Mouse (Mus musculus) cerebellum, adult 2 months (tissue): ENCODE measurements around the gene Gm10964. TPM values are rescaled to one million over a fixed set of nuclear protein-coding genes. Genes with fewer than 3 reads are reported as not detected.

Source experiments
- DNase-seq, 2 experiments: peaks; one replicate each; pipeline ENCODE4 v3.0.0; 2021
- H3K27ac ChIP-seq: fragments of 200-500 bp; 2 replicates; pipeline ENCODE4 v1.5.1; 2012; ENCODE audit warnings: low read length, control low read depth, inconsistent platforms; ENCODE audit not compliant: insufficient read depth
- H3K27me3 ChIP-seq: fragments of 200-500 bp; 2 replicates; pipeline ENCODE4 v1.6.1; 2012; ENCODE audit warnings: inconsistent platforms, mild to moderate bottlenecking, low read length, moderate library complexity; ENCODE audit not compliant: control insufficient read depth, insufficient read depth
- H3K4me1 ChIP-seq: fragments of 200-500 bp; 2 replicates; pipeline ENCODE4 v1.6.1; 2011; ENCODE audit warnings: low read length; ENCODE audit not compliant: control insufficient read depth, insufficient read depth
- H3K4me3 ChIP-seq: fragments of 200-500 bp; replicated peaks from 2 replicates; pipeline ENCODE3; 2011; ENCODE audit warnings: mild to moderate bottlenecking, low read depth, low read length, control low read depth; ENCODE audit not compliant: insufficient read depth
- CTCF ChIP-seq: fragments of 200-500 bp; IDR thresholded peaks from 2 replicates; pipeline ENCODE4 v1.5.1; 2011; ENCODE audit warnings: low read depth, mild to moderate bottlenecking, control low read depth, low read length, moderate library complexity, borderline replicate concordance; ENCODE audit not compliant: insufficient read depth
- POLR2A ChIP-seq: fragments of 200-500 bp; IDR thresholded peaks from 2 replicates; pipeline ENCODE4 v1.6.1; 2011; ENCODE audit warnings: low read length, control low read depth, borderline replicate concordance; ENCODE audit not compliant: insufficient read depth
- WGBS: fragments of 180-500 bp; shearing (Covaris S2); methylation state at CpG from one replicate; pipeline ENCODE4 v1.1.7; 2018; 5-methylcytosine and 5-hydroxymethylcytosine counted together
- polyA plus RNA-seq: library from polyadenylated mRNA; depleted of rRNA; stranded (reverse); fragments of >200 nt; gene quantifications from 2 replicates; pipeline ENCODE4 v1.2.3, GENCODE M21; 2012

Gm10964 gene
- polyA plus RNA-seq, 1 experiment: not detected

- no peak overlapping the region for H3K27ac ChIP-seq
- peaks cover 8% of the 10 kb centered on the region for H3K4me1 ChIP-seq
- no peaks in the 10 kb centered on the region for H3K27me3 ChIP-seq
- peak; percentile 24 to 39 for DNase-seq
- 54% methylated on average over 16 of the region's 16 CpGs for WGBS
- H3K4me3 ChIP-seq: no peak overlapping the region
- TF ChIP-seq CTCF (no peak), POLR2A (no peak)
Observed at GRCm38 (mm10) chr3:103737061-103737754, 2.0 kb upstream of the Gm10964 start.

- TF ChIP-seq CTCF: peak; percentile 96
- TF ChIP-seq POLR2A: no peak
- peak within 1 kb of the TSS; percentile 22 for H3K4me3 ChIP-seq
- peak within 1 kb of the TSS; percentile 16; the same call in 1 of the 2 replicates for H3K27ac ChIP-seq
- H3K4me1 ChIP-seq: peaks cover 8% of the 10 kb centered on the region
- WGBS: 3% methylated on average over 18 of the region's 18 CpGs
- peak; percentile 81 to 88 for DNase-seq
- H3K27me3 ChIP-seq: no peaks in the 10 kb centered on the region
Observed at GRCm38 (mm10) chr3:103737778-103738571, 1.2 kb upstream of the Gm10964 start, which contains the start of gene Olfml3. Gene Olfml3, minus strand, starts transcription at chr3:103738001.

GRCm38 (mm10) chr3:103740342-103740741 is 1.2 kb downstream of the Gm10964 start:
- Histone ChIP-seq H3K27ac (no peak overlapping the region), H3K4me3 (no peak overlapping the region), H3K27me3 (no peaks in the 10 kb centered on the region), H3K4me1 (peaks cover 4% of the 10 kb centered on the region; the same call in 1 of the 2 replicates)
- whole genome bisulfite sequencing: 53% methylated on average over 5 of the region's 5 CpGs
- TF ChIP-seq POLR2A (no peak), CTCF (no peak)
- DNase-seq: no peak

- DNase-seq: no peak
Observed at GRCm38 (mm10) chr3:103743208-103743607, 4.0 kb downstream of the Gm10964 start.

GRCm38 (mm10) chr3:103745001-103745770 is 6.0 kb downstream of the Gm10964 start:
- H3K4me1 ChIP-seq: no peaks in the 10 kb centered on the region; the same call in 1 of the 2 replicates
- no peak overlapping the region for H3K27ac ChIP-seq
- no peak overlapping the region for H3K4me3 ChIP-seq
- no peaks in the 10 kb centered on the region for H3K27me3 ChIP-seq
- TF ChIP-seq CTCF (no peak), POLR2A (no peak)
- WGBS: 90% methylated on average over 14 of the region's 14 CpGs
- no peak for DNase-seq

More at GRCm38 (mm10) chr3:103743208-103743607, 4.0 kb downstream of the Gm10964 start:
- no peak overlapping the region for H3K27ac ChIP-seq
- no peaks in the 10 kb centered on the region; the same call in 1 of the 2 replicates for H3K4me1 ChIP-seq
- H3K4me3 ChIP-seq: no peak overlapping the region
- TF ChIP-seq CTCF (no peak), POLR2A (no peak)
- WGBS: 89% methylated on average over 6 of the region's 6 CpGs
- H3K27me3 ChIP-seq: no peaks in the 10 kb centered on the region

GRCm38 (mm10) chr3:103746711-103747110 is 7.5 kb downstream of the Gm10964 start:
- TF ChIP-seq CTCF (no peak), POLR2A (no peak)
- Histone ChIP-seq H3K27me3 (no peaks in the 10 kb centered on the region), H3K4me3 (no peak overlapping the region), H3K4me1 (no peaks in the 10 kb centered on the region; the same call in 1 of the 2 replicates), H3K27ac (no peak overlapping the region)
- DNase-seq: no peak
- 30% methylated on average over 5 of the region's 5 CpGs for WGBS

GRCm38 (mm10) chr3:103751558-103751957 is 12.4 kb downstream of the Gm10964 start:
- Histone ChIP-seq H3K4me3 (no peak overlapping the region), H3K27me3 (no peaks in the 10 kb centered on the region), H3K4me1 (no peaks in the 10 kb centered on the region; the same call in 1 of the 2 replicates), H3K27ac (no peak overlapping the region)
- DNase-seq: no peak
- TF ChIP-seq CTCF: no peak
- TF ChIP-seq POLR2A: no peak
- 69% methylated on average over 2 of the region's 2 CpGs for WGBS
